Mouse (Mus musculus) heart, embryonic 16.5 days (tissue): ENCODE measurements around the gene Dpy30. TPM values are rescaled to one million over a fixed set of nuclear protein-coding genes. Genes with fewer than 3 reads are reported as not detected.

Experiments
- ATAC-seq: fragments of 200-750 bp; cut with Nextera tagmentation; replicated peaks from 2 replicates; pipeline ENCODE4 v1.8.0; 2017; ENCODE audit warnings: moderate number of reproducible peaks; ENCODE audit not compliant: insufficient read depth, low FRiP score; ENCODE audit errors: extremely low read depth
- H3K27ac ChIP-seq: fragments of 300-500 bp; sonication (generic); 2 replicates; pipeline ENCODE4 v1.5.1; 2014; ENCODE audit warnings: mild to moderate bottlenecking, low read length, control low read depth, moderate library complexity
- H3K27me3 ChIP-seq: fragments of 300-500 bp; sonication (generic); 2 replicates; pipeline ENCODE4 v1.6.1; 2014; ENCODE audit warnings: low read length, mixed read lengths; ENCODE audit not compliant: control insufficient read depth, insufficient read depth
- H3K36me3 ChIP-seq: fragments of 300-500 bp; sonication (generic); 2 replicates; pipeline ENCODE4 v1.6.1; 2014; ENCODE audit not compliant: control insufficient read depth, insufficient read depth
- H3K4me1 ChIP-seq: fragments of 300-500 bp; sonication (generic); 2 replicates; pipeline ENCODE4 v1.6.1; 2014; ENCODE audit warnings: low read length, mixed read lengths; ENCODE audit not compliant: control insufficient read depth, insufficient read depth
- H3K4me2 ChIP-seq: fragments of 300-500 bp; sonication (generic); 2 replicates; pipeline ENCODE4 v1.6.1; 2014; ENCODE audit warnings: low read depth, mild to moderate bottlenecking, control low read depth, low read length
- H3K4me3 ChIP-seq: fragments of 300-500 bp; sonication (generic); 2 replicates; pipeline ENCODE4 v1.5.1; 2014; ENCODE audit warnings: mild to moderate bottlenecking, control low read depth, low read length
- H3K9ac ChIP-seq: fragments of 300-500 bp; sonication (generic); 2 replicates; pipeline ENCODE4 v1.6.1; 2014; ENCODE audit warnings: low read length, control low read depth
- H3K9me3 ChIP-seq: fragments of 300-500 bp; sonication (generic); replicated peaks from 2 replicates; pipeline ENCODE4 v1.6.1; 2016; ENCODE audit warnings: low read length; ENCODE audit not compliant: control insufficient read depth
- WGBS: fragments of 180-500 bp; shearing (Covaris S2); extraction: QIAGEN DNeasy Blood & Tissue Kit; methylation state at CpG from one replicate; pipeline ENCODE4 v1.1.7; 2014; 5-methylcytosine and 5-hydroxymethylcytosine counted together
- polyA plus RNA-seq: library from polyadenylated mRNA; unstranded; fragments of >200 nt; fragmentation: Nextera tagmentation; extraction: Ambion mirVana; gene quantifications from 2 replicates; pipeline ENCODE4 v1.2.1, GENCODE M21; 2015

The Dpy30 gene
- polyA plus RNA-seq, 1 experiment from 2014 or later = 184 TPM

DNA sequence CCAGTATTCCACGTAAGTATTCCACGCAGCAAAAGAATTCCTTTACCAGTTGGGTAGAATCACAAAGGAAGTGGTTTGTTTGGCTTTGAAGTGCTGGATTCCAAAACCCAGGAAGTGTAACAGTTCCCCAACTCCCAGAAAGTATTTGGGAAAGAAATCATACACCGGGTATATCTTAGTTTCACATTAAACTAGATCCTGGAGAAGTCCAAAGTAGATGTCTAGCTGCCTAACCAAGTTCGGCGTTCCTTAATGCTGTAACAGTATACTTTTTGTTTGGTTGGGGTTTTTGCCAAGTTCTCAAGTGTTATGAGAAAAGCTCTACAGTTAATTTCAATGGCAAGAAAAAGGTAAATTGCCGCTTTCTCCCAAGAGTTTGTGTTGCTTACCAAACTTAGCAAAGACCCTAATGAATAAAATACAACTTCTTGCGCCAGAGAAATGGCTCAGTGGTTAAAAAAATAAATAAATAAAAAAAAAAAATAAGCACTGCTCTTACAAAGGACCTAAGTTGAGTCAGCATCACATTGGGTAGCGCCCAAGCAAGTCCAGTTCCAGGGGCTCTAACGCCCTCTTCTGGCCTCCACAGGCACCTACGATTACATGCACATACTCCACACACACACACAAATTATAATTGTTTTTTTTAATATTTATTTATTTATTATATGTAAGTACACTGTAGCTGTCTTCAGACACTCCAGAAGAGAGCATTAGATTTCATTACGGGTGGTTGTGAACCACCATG, 27.5 kb downstream of the Dpy30 start:
- Histone ChIP-seq H3K9ac (peak overlapping the region; percentile 93), H3K36me3 (peaks cover 11% of the 10 kb centered on the region), H3K4me2 (peak overlapping the region; percentile 89), H3K27me3 (no peaks in the 10 kb centered on the region), H3K4me3 (peak overlapping the region; percentile 94), H3K27ac (peak overlapping the region; percentile 95), H3K4me1 (peaks cover 11% of the 10 kb centered on the region), H3K9me3 (no peaks in the 10 kb centered on the region)
- no peak for ATAC-seq
- 41% methylated on average over 11 of the region's 11 CpGs for WGBS

DNA sequence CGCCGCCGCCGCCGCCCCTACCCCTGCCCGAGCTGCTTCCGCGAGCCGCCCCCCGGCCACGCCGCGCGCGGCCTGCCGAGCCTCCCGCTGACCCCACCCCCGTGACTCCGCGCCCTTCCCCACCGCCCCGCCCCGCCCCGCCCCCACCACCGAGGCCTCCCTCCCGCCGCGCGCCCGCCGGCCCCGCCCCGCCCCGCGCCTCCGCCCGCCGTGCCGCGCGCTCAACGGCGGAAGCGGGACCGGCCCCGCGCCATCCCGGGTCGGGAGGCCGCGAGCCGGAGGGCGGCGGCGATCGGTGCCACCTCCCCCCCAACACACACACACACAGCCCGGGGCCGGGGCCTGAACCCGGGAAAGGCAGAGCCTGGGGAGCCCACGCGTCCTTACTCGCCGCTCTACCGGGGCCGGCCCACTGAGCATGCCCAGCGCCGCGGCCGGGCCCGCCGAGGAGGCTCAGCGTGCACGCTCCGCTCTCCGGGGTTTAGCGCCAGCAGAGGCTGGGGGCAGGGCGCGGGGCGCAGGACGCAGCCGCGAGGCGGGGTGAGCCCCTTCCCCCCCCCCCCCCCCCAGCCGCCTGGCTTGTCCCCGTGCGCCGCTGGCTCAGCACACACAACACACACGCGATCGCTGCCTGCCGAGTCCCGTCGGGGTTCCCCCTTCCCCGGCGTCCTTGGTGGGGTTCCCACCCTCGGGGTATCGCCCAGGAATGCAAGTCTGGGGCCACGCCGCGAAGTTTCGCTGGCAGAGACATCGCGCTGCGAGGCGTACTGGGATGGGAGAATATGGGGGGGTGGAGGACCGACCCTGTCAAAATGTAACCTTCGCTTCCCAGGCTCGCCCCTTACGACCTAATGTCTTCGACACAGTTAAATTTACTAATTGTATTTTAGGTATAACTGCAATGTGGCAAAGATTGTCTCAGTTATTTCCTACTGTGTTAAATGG, 28.4 kb downstream of the Dpy30 start, which contains the start of gene Memo1:
Gene Memo1 (minus strand): TSS at position 496 of the 945 bp plus-strand sequence.
- under 1% methylated on average over 72 of the region's 110 CpGs for WGBS
- Histone ChIP-seq H3K9me3 (no peaks in the 10 kb centered on the region), H3K4me2 (peak within 1 kb of the TSS; percentile 89), H3K27ac (peak within 1 kb of the TSS; percentile 95), H3K4me3 (peak within 1 kb of the TSS; percentile 94), H3K27me3 (no peaks in the 10 kb centered on the region), H3K36me3 (peaks cover 10% of the 10 kb centered on the region), H3K9ac (peak within 1 kb of the TSS; percentile 93), H3K4me1 (peaks cover 18% of the 10 kb centered on the region)
- peak; percentile 88 for ATAC-seq

DNA sequence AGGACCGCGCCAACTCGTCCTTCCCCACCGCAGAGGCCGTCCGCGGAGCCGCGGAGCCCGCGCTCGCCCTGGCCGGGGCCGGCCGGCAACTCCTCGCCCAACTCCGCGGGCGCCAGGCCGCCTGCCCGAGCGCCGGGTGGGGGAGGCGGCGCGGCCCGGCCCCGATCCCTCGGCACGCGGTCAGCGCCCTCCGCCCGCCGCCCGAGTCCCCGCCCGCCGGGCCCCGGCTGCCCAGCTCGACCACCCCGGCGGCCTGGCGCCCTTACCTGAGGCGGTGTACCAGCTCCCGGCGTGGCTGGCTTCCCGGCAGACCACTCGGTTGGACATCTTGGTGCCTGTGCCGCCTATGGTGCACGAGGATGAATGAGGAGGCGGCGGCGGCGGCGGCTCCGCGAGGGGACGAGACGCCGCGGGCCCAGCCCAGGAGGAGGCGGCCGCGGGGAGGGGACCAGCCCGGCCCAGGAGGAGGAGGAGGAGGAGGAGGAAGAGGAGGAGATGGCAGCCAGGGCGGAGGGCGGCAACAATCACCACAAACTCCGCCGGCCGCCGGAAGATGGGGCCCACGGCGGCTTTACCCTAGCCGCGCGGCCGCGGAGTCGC, 29.2 kb downstream of the Dpy30 start:
- Histone ChIP-seq H3K9me3 (no peaks in the 10 kb centered on the region), H3K9ac (peak overlapping the region; percentile 93), H3K36me3 (peaks cover 8% of the 10 kb centered on the region), H3K27ac (peak overlapping the region; percentile 95), H3K27me3 (no peaks in the 10 kb centered on the region), H3K4me1 (peaks cover 24% of the 10 kb centered on the region), H3K4me2 (peak overlapping the region; percentile 80), H3K4me3 (peak overlapping the region; percentile 94)
- ATAC-seq = peak; percentile 87
- WGBS = under 1% methylated on average over 74 of the region's 80 CpGs

DNA sequence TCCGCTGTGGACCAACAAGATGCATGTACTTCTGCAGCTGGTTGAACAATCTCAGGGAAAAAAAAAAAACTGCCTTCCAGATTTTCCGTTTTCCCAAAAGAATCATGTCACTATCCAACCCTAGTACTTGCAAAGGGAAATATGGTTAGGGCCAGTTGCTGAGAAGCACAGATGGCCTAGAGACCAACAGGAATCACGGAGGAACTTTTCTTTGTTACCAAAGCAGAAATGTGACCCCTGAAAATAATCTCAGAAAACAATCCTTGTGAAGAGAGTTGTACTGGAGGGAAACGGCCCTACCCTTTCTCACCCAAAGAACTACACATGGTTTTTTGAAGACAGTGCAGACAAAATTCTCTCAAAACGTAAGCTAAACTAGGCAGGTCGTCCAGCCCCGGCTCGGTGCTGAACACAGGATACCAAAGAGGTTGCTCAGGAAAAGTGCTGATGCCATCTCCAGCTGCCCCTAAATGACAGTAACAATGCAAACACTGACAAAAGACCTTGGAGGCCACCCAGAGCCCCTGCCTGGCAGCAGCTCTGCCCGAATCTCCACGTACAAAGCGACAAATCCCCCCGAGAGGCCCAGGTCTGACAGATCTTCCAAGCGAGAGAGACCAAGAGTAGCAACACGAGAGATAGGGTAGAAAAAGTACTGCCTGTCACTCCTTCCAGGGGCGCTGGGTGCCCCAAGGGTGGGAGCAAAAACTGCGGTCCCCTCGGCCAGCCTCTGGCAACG, 29.9 kb downstream of the Dpy30 start:
- Histone ChIP-seq H3K36me3 (peaks cover 4% of the 10 kb centered on the region), H3K9ac (peak overlapping the region; percentile 93), H3K4me1 (peaks cover 27% of the 10 kb centered on the region), H3K4me3 (peak overlapping the region; percentile 94), H3K4me2 (peak overlapping the region; percentile 80), H3K27me3 (no peaks in the 10 kb centered on the region), H3K27ac (peak overlapping the region; percentile 95), H3K9me3 (no peaks in the 10 kb centered on the region)
- no peak for ATAC-seq
- WGBS = under 1% methylated on average over 18 of the region's 18 CpGs

DNA sequence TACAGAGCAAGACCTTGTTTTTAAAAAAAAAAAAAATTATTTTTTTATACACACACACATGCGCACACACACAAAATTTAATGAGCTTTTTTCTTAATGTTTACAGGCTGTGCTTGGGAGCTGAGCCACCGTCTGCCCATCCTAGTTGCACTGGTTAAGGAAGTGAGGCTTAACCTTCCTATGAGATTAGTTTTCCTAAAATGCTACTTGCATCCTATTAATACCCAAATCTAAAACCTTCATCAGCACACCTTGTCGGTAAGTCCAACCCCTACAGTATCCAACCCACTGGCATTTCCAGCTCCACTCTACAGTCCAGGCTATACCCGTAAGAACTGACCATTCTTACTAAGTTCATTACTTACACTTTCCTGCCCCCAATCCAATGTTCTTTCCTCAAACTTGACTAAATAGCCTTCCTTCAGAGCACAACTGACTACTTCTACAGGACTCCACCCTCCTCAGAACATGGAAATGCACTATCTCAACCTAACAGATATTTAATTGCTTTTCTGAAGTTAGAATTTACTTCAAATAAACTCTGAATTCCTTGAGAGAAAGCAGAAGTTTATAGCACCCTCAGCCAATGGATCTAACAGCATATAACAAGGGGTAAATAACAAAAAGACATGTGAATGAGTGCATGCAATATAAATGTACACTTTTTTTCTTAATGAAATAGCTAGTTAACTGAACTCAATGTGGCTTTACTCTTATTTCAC, 31.9 kb downstream of the Dpy30 start:
- no peaks in the 10 kb centered on the region for H3K36me3 ChIP-seq
- H3K4me2 ChIP-seq = no peak overlapping the region
- WGBS = 82% methylated on average over 4 of the region's 4 CpGs
- H3K9me3 ChIP-seq = no peaks in the 10 kb centered on the region
- H3K4me1 ChIP-seq = peaks cover 32% of the 10 kb centered on the region
- no peak overlapping the region for H3K4me3 ChIP-seq
- no peak for ATAC-seq
- H3K9ac ChIP-seq = no peak overlapping the region
- H3K27me3 ChIP-seq = no peaks in the 10 kb centered on the region
- H3K27ac ChIP-seq = no peak overlapping the region

DNA sequence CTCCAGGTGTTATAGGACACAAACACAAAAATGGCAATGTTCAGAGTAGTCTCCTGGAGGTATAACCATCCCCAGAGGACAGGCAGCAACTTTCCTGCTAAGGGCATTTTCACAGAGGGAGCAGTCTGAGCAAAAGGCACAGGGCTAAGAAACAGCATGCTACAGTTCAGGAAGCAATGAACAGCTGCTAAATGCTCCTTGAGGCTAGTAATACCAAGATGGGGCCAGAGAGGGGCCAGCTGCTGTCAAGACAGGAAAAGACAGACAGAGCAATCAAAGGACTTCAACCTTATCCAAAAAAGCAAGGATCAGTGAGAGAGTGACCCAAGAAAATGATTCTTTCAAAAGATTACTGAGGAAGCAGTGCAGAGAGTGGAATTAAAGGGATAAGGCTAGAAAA, 32.9 kb downstream of the Dpy30 start:
- H3K9ac ChIP-seq = no peak overlapping the region
- no peaks in the 10 kb centered on the region for H3K9me3 ChIP-seq
- peaks cover 32% of the 10 kb centered on the region for H3K4me1 ChIP-seq
- no peak for ATAC-seq
- no peak overlapping the region for H3K4me2 ChIP-seq
- no peaks in the 10 kb centered on the region for H3K27me3 ChIP-seq
- no peak overlapping the region for H3K27ac ChIP-seq
- no peak overlapping the region for H3K4me3 ChIP-seq
- H3K36me3 ChIP-seq = no peaks in the 10 kb centered on the region

DNA sequence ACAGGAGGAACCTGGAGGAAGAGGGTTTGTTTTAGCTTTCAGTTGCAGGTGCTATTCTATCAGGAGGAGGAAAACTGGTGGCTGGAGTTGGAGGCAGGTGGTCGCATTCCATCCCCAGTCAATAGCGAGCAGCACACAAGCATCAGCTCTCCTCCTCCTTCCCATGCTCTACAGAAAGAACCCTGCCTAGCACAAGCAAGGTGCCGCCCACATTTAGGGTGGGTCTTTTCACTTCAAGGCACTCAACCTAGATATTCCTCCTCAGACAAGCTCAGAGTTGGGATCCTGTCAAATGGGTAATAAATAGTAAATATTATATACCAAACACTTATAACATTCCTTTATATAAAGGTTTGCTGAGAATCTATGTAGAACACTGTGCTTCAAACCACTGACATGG, 33.5 kb downstream of the Dpy30 start:
- H3K4me3 ChIP-seq = no peak overlapping the region
- H3K4me1 ChIP-seq = peaks cover 32% of the 10 kb centered on the region
- H3K9ac ChIP-seq = no peak overlapping the region
- no peak overlapping the region for H3K27ac ChIP-seq
- no peaks in the 10 kb centered on the region for H3K9me3 ChIP-seq
- no peak for ATAC-seq
- H3K27me3 ChIP-seq = no peaks in the 10 kb centered on the region
- H3K4me2 ChIP-seq = no peak overlapping the region
- H3K36me3 ChIP-seq = no peaks in the 10 kb centered on the region
- WGBS = 77% methylated on average over 3 of the region's 3 CpGs

DNA sequence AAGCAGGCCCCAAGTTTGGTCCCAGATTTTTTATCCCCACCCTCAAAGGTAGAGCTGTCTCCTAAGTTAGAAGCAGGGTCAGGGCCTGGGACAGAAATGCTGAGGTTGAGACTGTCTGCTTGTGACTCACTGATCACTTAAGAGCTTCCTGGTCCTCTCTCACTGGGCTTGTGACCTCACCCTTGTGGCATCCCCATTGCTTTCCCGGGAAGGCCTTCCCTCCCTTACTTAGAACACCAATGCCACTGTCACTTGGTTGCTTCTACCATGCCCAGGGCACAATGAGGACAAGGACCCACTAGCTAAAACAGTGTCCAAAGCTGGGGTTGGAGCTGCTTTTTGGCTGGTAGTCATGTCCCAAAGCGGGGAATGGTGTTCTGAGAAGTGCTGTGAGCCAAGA, 35.1 kb downstream of the Dpy30 start:
- H3K9ac ChIP-seq = no peak overlapping the region
- WGBS = 65% methylated on average over 2 of the region's 2 CpGs

More for the DNA sequence above, 35.1 kb downstream of the Dpy30 start:
- Histone ChIP-seq H3K36me3 (no peaks in the 10 kb centered on the region), H3K27me3 (no peaks in the 10 kb centered on the region), H3K4me1 (peaks cover 35% of the 10 kb centered on the region), H3K27ac (peak overlapping the region; percentile 45), H3K4me3 (no peak overlapping the region), H3K4me2 (no peak overlapping the region), H3K9me3 (no peaks in the 10 kb centered on the region)
- ATAC-seq = no peak; the same call in 1 of the 2 replicates
